Mouse (Mus musculus): ENCODE measurements around the gene Dcaf15.

Dcaf15 gene

GRCm38 (mm10) chr8:84098376-84098775, 6.2 kb downstream of the Dcaf15 start:
- no peak for DNase-seq

DNA sequence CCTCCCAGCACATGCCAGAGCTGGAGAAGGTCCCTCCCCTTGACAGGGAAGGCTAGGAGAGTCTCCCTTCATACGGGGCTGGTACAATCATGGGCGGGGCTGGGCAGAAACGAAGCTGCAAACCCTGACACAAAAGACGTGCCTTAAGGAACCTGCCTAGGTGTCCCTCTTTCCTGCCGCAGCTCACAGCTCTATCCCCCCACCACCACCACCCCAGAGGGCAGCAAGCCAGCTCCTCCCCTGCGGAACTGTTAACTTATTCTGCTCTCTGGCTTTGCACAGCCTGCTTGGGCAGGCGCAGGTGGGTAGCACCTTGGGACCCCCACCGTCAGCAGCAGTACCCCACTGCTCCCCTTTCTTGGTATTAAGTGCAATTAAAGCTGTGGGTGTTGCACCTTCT, 8.5 kb downstream of the Dcaf15 start:
- no peak for DNase-seq

DNA sequence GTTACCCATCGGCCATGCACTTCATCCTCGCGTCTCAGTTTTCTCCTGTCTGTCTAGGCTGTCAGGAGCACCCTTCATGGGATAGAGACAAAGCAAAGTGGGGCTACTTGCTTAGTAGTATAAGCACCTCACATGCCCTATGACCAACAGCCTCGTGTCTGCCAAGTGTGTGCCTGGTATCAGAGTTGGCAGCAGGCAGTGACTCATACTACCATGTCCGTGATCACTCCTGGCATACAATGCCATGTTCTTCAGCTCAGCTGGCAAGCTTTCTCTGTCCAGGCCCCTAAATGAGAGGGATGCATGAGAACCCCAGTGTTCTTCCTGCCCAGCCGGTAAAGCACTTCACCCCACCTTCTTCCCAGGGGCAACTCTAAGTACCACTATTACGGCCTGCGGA, 14.0 kb downstream of the Dcaf15 start:
- DNase-seq, result no peak

- DNase-seq, result no peak
Observed at GRCm38 (mm10) chr8:84089277-84089676, 15.3 kb downstream of the Dcaf15 start.

GRCm38 (mm10) chr8:84087821-84088220, 16.7 kb downstream of the Dcaf15 start:
- no peak for DNase-seq

GRCm38 (mm10) chr8:84087156-84087555, 17.4 kb downstream of the Dcaf15 start:
- DNase-seq, result no peak

DNA sequence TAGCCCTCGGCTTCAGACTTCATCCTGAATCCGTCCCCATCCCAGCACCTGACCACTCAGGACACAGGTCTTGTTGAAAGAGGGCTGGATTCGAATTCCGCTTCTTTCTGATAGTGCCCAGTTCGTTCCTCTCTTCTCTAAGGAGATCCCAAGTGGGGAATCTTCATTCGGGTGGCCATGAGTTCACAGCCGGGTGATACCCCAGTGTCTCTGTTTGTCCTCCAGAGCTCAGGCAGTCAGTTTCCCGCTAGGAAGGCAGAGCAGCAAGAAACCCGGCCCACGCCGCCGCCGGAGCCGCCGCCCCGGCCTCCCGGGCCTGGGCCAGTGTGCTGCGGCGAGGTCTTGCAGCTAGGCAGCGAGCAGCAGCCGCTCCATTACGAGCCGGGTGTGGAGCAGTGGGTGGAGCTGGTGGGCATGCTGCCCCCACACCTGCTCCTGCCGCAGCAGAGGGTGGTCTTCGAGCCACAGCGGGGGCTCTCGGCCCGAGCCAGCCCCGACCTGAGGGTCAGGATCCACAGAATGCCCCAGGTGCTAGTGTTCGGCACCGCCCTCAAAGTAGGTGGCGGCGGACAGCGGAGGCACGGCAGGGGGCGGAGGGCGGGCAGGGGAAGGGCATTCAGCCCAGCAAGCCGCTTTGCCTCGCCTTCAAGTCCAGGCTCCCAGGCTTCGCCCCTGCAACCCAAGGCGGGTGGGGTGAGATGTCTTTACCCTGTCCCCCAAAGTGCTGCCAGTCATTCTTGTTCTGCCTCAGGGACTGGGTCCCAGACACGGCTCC, 20.0 kb downstream of the Dcaf15 start:
- no peak for DNase-seq

DNA sequence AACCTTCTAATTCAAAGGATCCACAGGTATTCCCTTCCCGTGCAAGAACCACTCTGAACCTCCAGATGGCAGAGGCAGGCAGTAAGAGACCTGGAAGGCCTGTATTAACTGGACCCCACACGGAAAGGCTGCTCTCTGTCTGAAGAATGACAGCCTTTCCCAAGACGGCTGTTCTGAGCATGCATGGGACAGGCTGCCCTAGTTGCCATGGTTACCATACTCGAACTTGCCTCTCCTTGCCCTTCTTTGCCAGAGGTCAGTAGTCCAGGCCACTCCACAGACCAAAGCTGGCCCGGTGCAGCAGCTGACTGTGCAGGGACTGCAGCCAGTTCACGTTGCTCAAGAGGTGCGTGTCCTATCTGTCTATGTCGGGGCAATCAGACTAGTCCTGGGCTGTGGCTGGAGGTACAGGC, 20.7 kb downstream of the Dcaf15 start:
- DNase-seq, result no peak

GRCm38 (mm10) chr8:84079206-84079605, 25.4 kb downstream of the Dcaf15 start:
- DNase-seq, result no peak

DNA sequence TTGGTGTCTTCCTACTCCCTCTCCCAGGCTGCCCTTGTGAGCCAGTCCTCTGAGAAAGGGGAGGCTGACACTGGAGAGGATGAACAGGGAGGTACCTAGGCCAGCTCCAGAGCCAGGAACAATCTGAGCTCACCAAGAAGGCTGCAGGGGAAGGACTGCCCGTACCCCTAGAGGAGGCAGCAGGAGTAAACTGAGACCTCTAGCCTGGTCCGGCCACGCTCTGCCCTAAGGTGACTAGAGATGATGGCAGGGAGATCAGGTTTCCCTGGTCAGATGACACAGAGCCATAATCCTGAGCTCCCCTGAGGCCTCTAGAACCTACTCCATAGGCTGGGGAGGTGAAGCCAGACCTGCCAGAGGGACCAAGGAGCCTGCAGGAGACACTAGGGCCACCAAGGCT, 27.7 kb downstream of the Dcaf15 start:
- DNase-seq, result no peak

GRCm38 (mm10) chr8:84076412-84076811, 28.2 kb downstream of the Dcaf15 start:
- no peak for DNase-seq

DNA sequence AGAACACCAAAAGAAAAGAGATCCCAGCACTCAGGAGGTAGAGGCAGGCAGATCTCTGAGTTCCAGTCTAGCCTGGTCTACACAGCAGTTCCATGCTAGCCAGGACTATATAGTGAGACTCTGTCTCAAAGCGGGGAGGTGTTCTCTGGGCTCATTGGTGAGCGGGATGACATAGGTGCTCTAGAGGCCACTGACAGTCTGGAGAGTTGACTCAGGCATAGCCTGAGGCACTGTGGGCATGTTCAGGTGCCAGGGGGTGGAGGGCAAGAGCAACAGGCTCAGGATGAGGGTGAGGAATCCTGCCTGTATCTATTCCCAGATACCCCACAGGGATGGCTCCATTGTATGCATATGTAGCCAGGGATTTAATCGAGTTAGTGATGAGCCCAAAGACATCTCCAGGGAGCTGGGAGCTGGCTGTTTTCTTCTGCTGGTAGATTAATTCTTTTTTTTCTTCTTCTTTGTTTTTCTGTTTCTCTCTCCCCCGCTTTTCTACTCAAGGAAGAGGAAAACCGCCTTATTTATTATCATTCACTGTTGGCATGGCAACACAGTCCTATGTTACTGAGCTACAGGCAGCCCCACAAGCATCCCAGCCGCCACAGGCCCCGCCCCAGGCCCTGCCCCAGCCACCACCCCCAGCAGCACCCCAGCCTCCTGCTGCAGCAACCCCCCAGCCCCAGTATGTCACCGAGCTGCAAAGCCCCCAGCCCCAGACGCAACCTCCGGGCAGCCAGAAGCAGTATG, 31.2 kb downstream of the Dcaf15 start:
- peak in 1 of 2 experiments; percentile 42 for DNase-seq

DNA sequence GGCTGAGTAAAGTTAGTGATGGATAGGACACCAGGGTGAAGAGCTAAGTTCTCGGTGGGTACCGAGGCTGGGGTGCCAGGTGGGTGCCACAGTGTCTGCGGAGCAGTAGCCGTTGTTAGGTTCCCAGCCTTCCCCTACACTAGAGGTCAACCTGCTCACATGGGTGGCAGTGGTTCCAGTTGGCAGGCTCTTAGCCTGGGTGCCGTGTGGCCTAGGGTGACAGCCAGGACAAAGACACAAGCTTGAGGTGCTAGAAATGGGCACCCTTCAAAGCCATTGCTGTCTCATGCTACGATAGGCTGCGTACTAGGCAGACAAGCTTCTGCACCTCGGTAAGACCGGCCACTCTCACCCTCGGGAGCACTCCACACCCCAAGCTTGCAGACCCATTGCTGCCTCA, 32.2 kb downstream of the Dcaf15 start:
- no peak for DNase-seq

DNA sequence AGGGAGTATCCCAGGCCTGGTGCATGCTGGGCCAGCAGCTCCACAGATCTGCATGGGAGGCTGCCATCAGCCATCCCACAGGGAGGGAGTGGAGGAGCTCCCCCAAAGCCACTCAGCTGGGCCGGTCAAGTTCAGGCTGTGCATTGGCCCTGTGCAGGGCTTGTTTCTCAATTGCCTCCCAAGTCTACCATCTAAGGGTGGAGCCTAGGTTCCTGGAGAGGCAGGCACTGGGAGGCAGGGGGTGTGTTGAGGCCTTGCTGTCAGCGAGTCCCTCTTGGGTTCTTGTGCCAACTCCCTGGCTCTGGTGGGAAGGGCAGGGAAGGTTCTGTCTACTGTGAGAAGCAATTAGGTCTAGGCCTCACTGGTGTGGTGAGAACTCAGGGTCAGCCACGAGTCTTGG, 32.6 kb downstream of the Dcaf15 start:
- no peak for DNase-seq

GRCm38 (mm10) chr8:84070667-84071066, 33.9 kb downstream of the Dcaf15 start:
- no peak for DNase-seq

DNA sequence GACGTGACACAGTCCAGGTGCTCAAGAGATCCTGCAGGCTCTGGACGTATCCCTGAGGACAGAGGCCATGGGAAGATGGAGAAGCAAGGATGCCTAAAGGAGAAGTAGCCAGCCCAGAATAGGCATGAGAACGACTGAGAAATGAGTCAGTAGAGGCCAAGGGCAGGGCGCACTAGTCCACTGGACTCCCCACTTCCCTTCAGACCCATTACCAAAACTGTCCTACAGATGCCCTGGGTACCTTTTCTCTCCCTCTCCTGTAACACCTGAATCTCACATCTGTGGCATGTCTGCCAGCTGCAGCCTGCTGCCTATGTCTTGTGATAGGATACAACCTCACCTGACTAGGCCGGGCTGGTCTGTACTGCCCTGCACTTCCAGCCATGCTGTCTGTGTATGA, 34.3 kb downstream of the Dcaf15 start:
- DNase-seq, result no peak

- no peak for DNase-seq
Observed at GRCm38 (mm10) chr8:84069750-84070149, 34.8 kb downstream of the Dcaf15 start.

- DNase-seq, result no peak
Observed at GRCm38 (mm10) chr8:84069169-84069568, 35.4 kb downstream of the Dcaf15 start.

DNA sequence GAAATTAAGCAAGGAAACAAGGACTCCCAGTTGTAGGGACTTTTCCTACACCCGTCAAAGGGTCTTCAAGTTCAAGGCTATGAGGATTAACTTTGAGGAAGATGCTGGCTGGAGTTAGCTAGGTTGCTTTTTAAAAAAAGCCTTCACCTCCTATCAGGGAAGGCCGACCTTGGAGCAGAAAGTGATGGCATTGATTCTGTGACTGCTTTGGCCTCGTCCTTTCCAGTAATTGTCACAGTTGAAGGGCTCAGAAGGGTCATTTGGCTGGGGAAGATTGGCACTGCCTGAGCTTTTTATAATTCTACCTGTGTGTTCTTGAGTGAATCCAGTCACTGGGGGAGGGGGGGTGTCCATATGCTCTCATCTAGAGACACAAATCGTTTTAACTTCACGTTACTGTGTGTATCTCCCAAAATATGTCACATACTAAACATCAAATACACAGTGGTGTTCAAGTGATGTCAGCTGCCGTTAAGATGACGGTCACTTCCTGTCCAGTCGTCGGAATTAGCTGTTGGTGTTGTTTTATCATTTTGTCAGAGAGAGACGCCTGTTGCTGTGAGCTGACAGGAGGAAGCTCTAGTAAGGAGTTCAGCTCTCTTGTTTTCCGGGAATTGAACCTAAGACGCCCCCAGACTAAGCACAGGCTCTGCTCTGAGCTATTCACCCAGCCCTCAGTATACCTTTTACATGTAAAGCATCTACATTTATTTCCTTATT, 36.1 kb downstream of the Dcaf15 start:
- no peak for DNase-seq

- DNase-seq, result no peak
Observed at GRCm38 (mm10) chr8:84067911-84068310, 36.7 kb downstream of the Dcaf15 start.

DNA sequence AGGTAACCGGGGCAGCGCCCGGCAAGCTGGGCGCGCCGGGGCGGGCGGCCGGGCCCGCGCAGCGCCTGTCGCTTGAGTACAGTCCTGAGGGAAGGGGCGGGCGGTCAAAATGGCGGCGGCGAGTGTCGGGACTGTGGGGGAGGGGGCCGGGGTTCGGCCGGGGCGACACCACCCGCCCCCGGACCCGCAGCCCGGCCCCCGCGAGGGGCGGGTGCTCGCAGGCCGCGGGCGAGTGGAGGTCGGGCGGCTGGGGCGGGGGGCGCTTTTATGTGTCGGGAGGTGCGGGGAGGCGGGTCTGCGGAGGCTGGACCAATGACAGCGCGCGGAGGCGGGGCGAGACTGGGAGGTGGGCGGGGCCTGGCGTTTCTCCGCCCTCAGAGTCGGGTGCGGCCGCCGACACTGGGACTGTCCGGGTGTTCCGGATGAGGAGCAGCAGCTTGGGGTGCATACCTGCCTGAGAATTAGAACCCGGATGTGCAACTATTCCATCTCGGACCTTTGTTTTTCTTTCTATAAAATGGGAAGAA, 37.5 kb downstream of the Dcaf15 start:
- peak; percentile 97 to 99 for DNase-seq

GRCm38 (mm10) chr8:84066291-84066930, 38.2 kb downstream of the Dcaf15 start, which contains the start of gene Rfx1:
Rfx1 (plus strand) TSS chr8:84066834.
- DNase-seq, result peak; percentile 94 to 99
